In genomic region chr17:25843636-25844395, GRCm38 (mm10) we compare ENCODE assay signal across 8 mouse cellular contexts. TPM values are rescaled to one million over a fixed set of nuclear protein-coding genes. Genes with fewer than 3 reads are reported as not detected.
DNase-seq lines count a peak whose midpoint lies in the region; ATAC-seq and TF ChIP-seq lines count a peak whose summit lies in the region.

No protein-coding gene starts in this region.

- peaks cover 43% of the 10 kb centered on the region for H3K36me3 ChIP-seq in heart, postnatal 0 days (replicated peaks; ENCODE audit: control insufficient read depth, insufficient read depth, low read length)
- H3K36me3 ChIP-seq in liver, embryonic 12.5 days, result peaks cover 82% of the 10 kb centered on the region
- peaks cover 23% of the 10 kb centered on the region for H3K36me3 ChIP-seq in stomach, embryonic 16.5 days (ENCODE audit: control insufficient read depth, insufficient read depth, low read length)

- DNase-seq in left cerebral cortex, postnatal 25 days (ENCODE audit: low spot score in 2 of 2), result peak; percentile 46 to 49
- DNase-seq in left cerebral cortex, adult 11 months (ENCODE audit: low spot score), result no peak
- DNase-seq in cerebellum, adult 9-11 months, result peak; percentile 74
- no peak for DNase-seq in heart, postnatal 0 days (ENCODE audit: low spot score)
- DNase-seq in right cerebral cortex, postnatal 25 days, result no peak
- no peak for DNase-seq in adrenal gland, adult 8-10 months

- H3K4me2 ChIP-seq in heart, postnatal 0 days (ENCODE audit: low read depth, low read length), result peak overlapping the region; percentile 93
- H3K4me2 ChIP-seq in liver, embryonic 12.5 days, result peak overlapping the region; percentile 89
- H3K4me2 ChIP-seq in stomach, embryonic 16.5 days (ENCODE audit: low read depth, low read length), result peak overlapping the region; percentile 79

- peak overlapping the region; percentile 84 for H3K9ac ChIP-seq in heart, postnatal 0 days (replicated peaks; ENCODE audit: low read depth, low read length)
- H3K9ac ChIP-seq in liver, embryonic 12.5 days, result peak overlapping the region; percentile 91
- peak overlapping the region; percentile 96 for H3K9ac ChIP-seq in stomach, embryonic 16.5 days (ENCODE audit: low read length)

- peak; percentile 37; the same call in 1 of the 2 replicates for ATAC-seq in heart, postnatal 0 days (ENCODE audit: insufficient read depth, low read depth)
- peak; percentile 51 for ATAC-seq in liver, embryonic 12.5 days
- ATAC-seq in stomach, embryonic 16.5 days (ENCODE audit: insufficient read depth, low FRiP score), result no peak

- under 1% methylated on average over 38 of the region's 38 CpGs for WGBS in heart, postnatal 0 days
- WGBS in liver, embryonic 12.5 days (ENCODE audit: insufficient replicate concordance), result 2% methylated on average over 35 of the region's 38 CpGs
- 2% methylated on average over 38 of the region's 38 CpGs for WGBS in stomach, embryonic 16.5 days

- no peaks in the 10 kb centered on the region for H3K27me3 ChIP-seq in heart, postnatal 0 days (ENCODE audit: control insufficient read depth, insufficient read depth, low read length)
- no peaks in the 10 kb centered on the region for H3K27me3 ChIP-seq in liver, embryonic 12.5 days (replicated peaks)
- H3K27me3 ChIP-seq in stomach, embryonic 16.5 days (ENCODE audit: control insufficient read depth, insufficient read depth, low read length), result no peaks in the 10 kb centered on the region

- TF ChIP-seq EP300 in heart, postnatal 0 days (IDR thresholded peaks at IDR 0.05; ENCODE audit: low read depth), result no peak

- H3K9me3 ChIP-seq in heart, postnatal 0 days (replicated peaks; ENCODE audit: control insufficient read depth, low read length), result no peaks in the 10 kb centered on the region
- no peaks in the 10 kb centered on the region for H3K9me3 ChIP-seq in liver, embryonic 12.5 days (replicated peaks)
- no peaks in the 10 kb centered on the region for H3K9me3 ChIP-seq in stomach, embryonic 16.5 days (replicated peaks; ENCODE audit: control insufficient read depth, low read length)

- intact Hi-C loops in left cerebral cortex, postnatal 25 days (cut with DNase I), result no loop called here

- peak overlapping the region; percentile 93 for H3K27ac ChIP-seq in heart, postnatal 0 days (ENCODE audit: low read depth)
- H3K27ac ChIP-seq in liver, embryonic 12.5 days, result peak overlapping the region; percentile 91
- H3K27ac ChIP-seq in stomach, embryonic 16.5 days (ENCODE audit: low read length), result peak overlapping the region; percentile 89

- no peak for TF ChIP-seq CTCF in heart, postnatal 0 days (IDR thresholded peaks at IDR 0.05; ENCODE audit: low read depth)

- H3K4me1 ChIP-seq in heart, postnatal 0 days (ENCODE audit: control insufficient read depth, insufficient read depth), result peaks cover 12% of the 10 kb centered on the region; the same call in 1 of the 2 replicates
- peaks cover 46% of the 10 kb centered on the region for H3K4me1 ChIP-seq in liver, embryonic 12.5 days
- H3K4me1 ChIP-seq in stomach, embryonic 16.5 days (ENCODE audit: control insufficient read depth, insufficient read depth, low read length), result peaks cover 16% of the 10 kb centered on the region

- H3K4me3 ChIP-seq in heart, postnatal 0 days (ENCODE audit: low read depth, low read length), result peak overlapping the region; percentile 80
- peak overlapping the region; percentile 82 for H3K4me3 ChIP-seq in liver, embryonic 12.5 days
- peak overlapping the region; percentile 89 for H3K4me3 ChIP-seq in stomach, embryonic 16.5 days (replicated peaks; ENCODE audit: low read length)

RNA-seq across cellular contexts. Expression of gene Rhot2, which starts 0.8 kb away (rescaled TPM):
- 10 to 100 TPM; 76.9 to 84.4 TPM for total RNA-seq in left cerebral cortex, postnatal 25 days (2021)
- 88.2 and 116 TPM in 2 replicates for total RNA-seq in heart, postnatal 0 days (2014; rRNA removed; ENCODE audit: low replicate concordance)
- 27.1 and 27.5 TPM in 2 replicates for polyA plus RNA-seq in heart, postnatal 0 days (2015; fragmentation: Nextera tagmentation; extraction: Ambion mirVana)
- 15.8 and 17.4 TPM in 2 replicates for polyA plus RNA-seq in liver, embryonic 12.5 days (2016; fragmentation: Nextera tagmentation; extraction: Ambion mirVana)
- 22.4 and 23.5 TPM in 2 replicates for polyA plus RNA-seq in stomach, embryonic 16.5 days (2015; fragmentation: Nextera tagmentation; extraction: Ambion mirVana)
- total RNA-seq in adrenal gland, adult 8-10 months (2022), result 100 to 1,000 TPM in 3 of 4 experiments, 10 to 100 TPM in 1; 89.3 to 155 (median 139) TPM

RNA-seq across cellular contexts. Expression of gene Gm20683, which starts 2.3 kb away (rescaled TPM):
- 10 to 100 TPM; 23.0 to 25.2 TPM for total RNA-seq in left cerebral cortex, postnatal 25 days (2021)
- total RNA-seq in heart, postnatal 0 days (2014; rRNA removed; ENCODE audit: low replicate concordance), result 3.8 TPM in 1 of 2 replicates, not detected in the other
- 1.5 and 1.8 TPM in 2 replicates for polyA plus RNA-seq in heart, postnatal 0 days (2015; fragmentation: Nextera tagmentation; extraction: Ambion mirVana)
- polyA plus RNA-seq in liver, embryonic 12.5 days (2016; fragmentation: Nextera tagmentation; extraction: Ambion mirVana), result 0.43 and 0.64 TPM in 2 replicates
- 2.7 and 3.4 TPM in 2 replicates for polyA plus RNA-seq in stomach, embryonic 16.5 days (2015; fragmentation: Nextera tagmentation; extraction: Ambion mirVana)
- 10 to 100 TPM in 3 of 4 experiments, 1 to 10 TPM in 1; 7.3 to 36.4 (median 20.8) TPM for total RNA-seq in adrenal gland, adult 8-10 months (2022)

RNA-seq across cellular contexts. Expression of gene Rhbdl1, which starts 6.7 kb away (rescaled TPM):
- 10 to 100 TPM; 59.0 to 59.7 TPM for total RNA-seq in left cerebral cortex, postnatal 25 days (2021)
- total RNA-seq in heart, postnatal 0 days (2014; rRNA removed; ENCODE audit: low replicate concordance), result 1.7 and 2.3 TPM in 2 replicates
- polyA plus RNA-seq in heart, postnatal 0 days (2015; fragmentation: Nextera tagmentation; extraction: Ambion mirVana), result 1.7 and 2.2 TPM in 2 replicates
- 0.80 and 0.89 TPM in 2 replicates for polyA plus RNA-seq in liver, embryonic 12.5 days (2016; fragmentation: Nextera tagmentation; extraction: Ambion mirVana)
- polyA plus RNA-seq in stomach, embryonic 16.5 days (2015; fragmentation: Nextera tagmentation; extraction: Ambion mirVana), result 2.5 and 2.8 TPM in 2 replicates
- total RNA-seq in adrenal gland, adult 8-10 months (2022), result 10 to 100 TPM; 14.7 to 79.0 (median 33.0) TPM

RNA-seq across cellular contexts. Expression of gene Stub1, which starts 10.6 kb away (rescaled TPM):
- total RNA-seq in left cerebral cortex, postnatal 25 days (2021), result 100 to 1,000 TPM; 171 to 173 TPM
- 115 and 154 TPM in 2 replicates for total RNA-seq in heart, postnatal 0 days (2014; rRNA removed; ENCODE audit: low replicate concordance)
- 212 and 219 TPM in 2 replicates for polyA plus RNA-seq in heart, postnatal 0 days (2015; fragmentation: Nextera tagmentation; extraction: Ambion mirVana)
- polyA plus RNA-seq in liver, embryonic 12.5 days (2016; fragmentation: Nextera tagmentation; extraction: Ambion mirVana), result 150 and 156 TPM in 2 replicates
- 312 and 314 TPM in 2 replicates for polyA plus RNA-seq in stomach, embryonic 16.5 days (2015; fragmentation: Nextera tagmentation; extraction: Ambion mirVana)
- 100 to 1,000 TPM; 184 to 246 (median 214) TPM for total RNA-seq in adrenal gland, adult 8-10 months (2022)

RNA-seq across cellular contexts. Expression of gene Jmjd8, which starts 15.1 kb away (rescaled TPM):
- 10 to 100 TPM; 55.9 to 57.6 TPM for total RNA-seq in left cerebral cortex, postnatal 25 days (2021)
- 32.2 and 34.6 TPM in 2 replicates for total RNA-seq in heart, postnatal 0 days (2014; rRNA removed; ENCODE audit: low replicate concordance)
- 26.1 and 26.2 TPM in 2 replicates for polyA plus RNA-seq in heart, postnatal 0 days (2015; fragmentation: Nextera tagmentation; extraction: Ambion mirVana)
- 26.6 and 26.8 TPM in 2 replicates for polyA plus RNA-seq in liver, embryonic 12.5 days (2016; fragmentation: Nextera tagmentation; extraction: Ambion mirVana)
- polyA plus RNA-seq in stomach, embryonic 16.5 days (2015; fragmentation: Nextera tagmentation; extraction: Ambion mirVana), result 56.7 and 58.1 TPM in 2 replicates
- total RNA-seq in adrenal gland, adult 8-10 months (2022), result 100 to 1,000 TPM; 104 to 137 (median 119) TPM

Comparison
In these comparisons a context has a peak if more than half of its experiments do, and no peak if none do; other contexts are left out.
1. DNase-seq: peak in left cerebral cortex, postnatal 25 days (2 of 2) and cerebellum, adult 9-11 months (single experiment); none in left cerebral cortex, adult 11 months (single experiment), heart, postnatal 0 days (single experiment), right cerebral cortex, postnatal 25 days (single experiment) and adrenal gland, adult 8-10 months (single experiment).
2. Peak in every context shown above with its lines, with median percentiles within 50 percentile points of each other: H3K27ac ChIP-seq, H3K4me2 ChIP-seq, H3K4me3 ChIP-seq and H3K9ac ChIP-seq.